Mouse (Mus musculus): ENCODE data around the gene Krt76. TPM values are rescaled to one million over a fixed set of nuclear protein-coding genes. Genes with fewer than 3 reads are reported as not detected.
A peak's percentile ranks its signal among the peaks of the same experiment; 100 is the strongest.

The Krt76 gene
- total and polyA plus RNA-seq, 3 experiments, result not detected

DNA sequence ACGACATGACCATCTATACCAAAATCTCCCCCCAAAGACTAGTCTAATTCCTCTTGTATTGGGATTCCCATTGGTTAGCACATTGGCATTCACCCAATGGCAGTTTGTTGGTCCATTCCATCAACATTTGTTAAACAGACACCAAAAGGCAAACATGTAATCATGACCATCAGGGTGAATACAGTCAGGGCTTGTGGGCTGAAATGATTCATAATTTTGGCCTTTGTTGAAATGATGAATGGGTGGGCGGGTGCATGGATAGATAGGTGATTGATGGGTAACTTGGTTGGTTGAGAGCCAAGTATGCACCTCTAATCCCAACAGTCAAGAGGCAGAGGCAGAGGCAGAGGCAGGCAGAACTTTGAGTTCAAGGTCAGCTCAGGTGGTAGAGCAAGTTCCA, 23.4 kb upstream of the Krt76 start:
- no peak overlapping the region for H3K4me2 ChIP-seq (ENCODE audit: insufficient read depth, low read depth, poor library complexity, severe bottlenecking)

DNA sequence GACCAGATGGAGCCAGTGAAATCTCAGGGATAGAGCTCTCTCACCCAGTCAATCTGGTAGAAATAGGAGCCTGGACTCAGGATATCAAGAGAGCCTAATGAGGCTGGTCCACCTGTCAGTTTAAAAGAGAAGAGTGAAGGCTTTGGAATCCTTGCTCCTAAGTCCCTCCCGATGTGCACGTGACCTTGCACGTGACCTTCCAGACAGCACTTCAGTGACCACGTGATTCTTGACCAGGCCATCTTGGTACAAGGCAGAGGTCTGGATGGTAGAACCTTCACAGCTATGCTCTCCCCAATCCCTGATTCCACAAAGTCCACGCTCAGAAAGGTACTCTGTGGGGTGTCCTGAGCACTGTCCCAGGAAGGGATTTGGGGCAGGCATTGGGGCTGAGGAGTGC, 12.1 kb upstream of the Krt76 start:
- in situ Hi-C loops (cut with MboI; ENCODE audit: low pct_ligation_motif_present, low pct_unique_long_range_greater_than_20kb, low sequenced_read_pairs) (no loop called here), dilution Hi-C loops (cut with MboI; ENCODE audit: extremely low pct_ligation_motif_present, extremely low pct_unique_long_range_greater_than_20kb, low sequenced_read_pairs) (no loop called here)
- no peak for DNase-seq (ENCODE audit: extremely low read depth)
- Histone ChIP-seq H3K27ac (ENCODE audit: insufficient read depth, low read depth) (no peak overlapping the region), H3K9me3 (replicated peaks; ENCODE audit: low read length) (no peaks in the 10 kb centered on the region), H3K4me3 (replicated peaks in 1 of 3; ENCODE audit: low read depth in 2 of 3, low read length in 2 of 3, poor library complexity in 1 of 3) (no peak overlapping the region), H3K79me2 (replicated peaks; ENCODE audit: control insufficient read depth, extremely low read depth, insufficient read depth, poor library complexity, severe bottlenecking) (no peaks in the 10 kb centered on the region), H3K36me3 (replicated peaks in 1 of 2; ENCODE audit: control insufficient read depth in 1 of 2, insufficient read depth in 1 of 2, low read length in 1 of 2) (no peaks in the 10 kb centered on the region), H3K27me3 (replicated peaks) (peaks cover 96% of the 10 kb centered on the region), H3K9ac (ENCODE audit: insufficient read depth, low read depth) (no peak overlapping the region), H3K4me2 (ENCODE audit: insufficient read depth, low read depth, poor library complexity, severe bottlenecking) (no peak overlapping the region), H3K4me1 (ENCODE audit: control insufficient read depth in 1 of 2, insufficient read depth in 2 of 2) (no peaks in the 10 kb centered on the region)
- TF ChIP-seq BHLHE40 (IDR thresholded peaks at IDR 0.05; ENCODE audit: low read depth, low read length) (peak; percentile 78), ZNF384 (IDR thresholded peaks at IDR 0.05; ENCODE audit: low read depth, low read length) (no peak), USF1 (IDR thresholded peaks at IDR 0.05; ENCODE audit: low read depth, low read length) (peak; percentile 12; the same call in 1 of the 2 replicates), UBTF (IDR thresholded peaks at IDR 0.05; ENCODE audit: low read depth, low read length) (no peak), ZMIZ1 (IDR thresholded peaks at IDR 0.05; ENCODE audit: low read depth, low read length) (no peak), NRF1 (IDR thresholded peaks at IDR 0.05; ENCODE audit: low read depth, low read length) (no peak), CHD2 (IDR thresholded peaks at IDR 0.05; ENCODE audit: low read length) (no peak), TCF12 (IDR thresholded peaks at IDR 0.05; ENCODE audit: low read depth, low read length) (no peak), MEF2A (IDR thresholded peaks at IDR 0.05; ENCODE audit: borderline replicate concordance, low read depth, low read length) (no peak), MAX (IDR thresholded peaks at IDR 0.05; ENCODE audit: low read length) (peak; percentile 51; the same call in 1 of the 2 replicates)

More for the DNA sequence above, 23.4 kb upstream of the Krt76 start:
- no peaks in the 10 kb centered on the region for H3K9me3 ChIP-seq (replicated peaks; ENCODE audit: low read length)
- H3K27ac ChIP-seq (ENCODE audit: insufficient read depth, low read depth), result no peak overlapping the region
- H3K36me3 ChIP-seq (replicated peaks in 1 of 2; ENCODE audit: control insufficient read depth in 1 of 2, insufficient read depth in 1 of 2, low read length in 1 of 2), result no peaks in the 10 kb centered on the region
- dilution Hi-C loops (cut with MboI; ENCODE audit: extremely low pct_ligation_motif_present, extremely low pct_unique_long_range_greater_than_20kb, low sequenced_read_pairs) (no loop called here), in situ Hi-C loops (cut with MboI; ENCODE audit: low pct_ligation_motif_present, low pct_unique_long_range_greater_than_20kb, low sequenced_read_pairs) (no loop called here)
- no peak for TF ChIP-seq MAX (IDR thresholded peaks at IDR 0.05; ENCODE audit: low read length)
- TF ChIP-seq UBTF (IDR thresholded peaks at IDR 0.05; ENCODE audit: low read depth, low read length), result no peak
- no peak for TF ChIP-seq MEF2A (IDR thresholded peaks at IDR 0.05; ENCODE audit: borderline replicate concordance, low read depth, low read length)
- TF ChIP-seq RCOR1 (conservative IDR thresholded peaks at IDR 0.05; ENCODE audit: low read depth, low read length), result no peak
- no peak for TF ChIP-seq EP300 (IDR thresholded peaks at IDR 0.05; ENCODE audit: low read length)
- no peak for TF ChIP-seq ZC3H11A (IDR thresholded peaks at IDR 0.05; ENCODE audit: low read depth, low read length)
- TF ChIP-seq HCFC1 (IDR thresholded peaks at IDR 0.05; ENCODE audit: low read depth, low read length), result no peak
- no peak for TF ChIP-seq SMC3 (IDR thresholded peaks at IDR 0.05; ENCODE audit: low read depth, low read length)
- TF ChIP-seq MXI1 (IDR thresholded peaks at IDR 0.05; ENCODE audit: low read depth, low read length), result no peak
- no peak for TF ChIP-seq CTCF (conservative IDR thresholded peaks at IDR 0.05 in 1 of 2, IDR thresholded peaks at IDR 0.05 in 1 of 2; ENCODE audit: low read depth in 2 of 2, low read length in 2 of 2)
- no peak for TF ChIP-seq USF1 (IDR thresholded peaks at IDR 0.05; ENCODE audit: low read depth, low read length)
- no peak for TF ChIP-seq POLR2A (IDR thresholded peaks at IDR 0.05; ENCODE audit: low read depth, low read length)
- TF ChIP-seq NELFE (IDR thresholded peaks at IDR 0.05; ENCODE audit: low read depth, low read length), result no peak
- TF ChIP-seq ZKSCAN1 (IDR thresholded peaks at IDR 0.05; ENCODE audit: borderline replicate concordance, low read depth, low read length), result no peak
- no peak for TF ChIP-seq ZMIZ1 (IDR thresholded peaks at IDR 0.05; ENCODE audit: low read depth, low read length)
- no peak for TF ChIP-seq CHD1 (IDR thresholded peaks at IDR 0.05; ENCODE audit: low read depth, low read length)
- H3K4me1 ChIP-seq (ENCODE audit: control insufficient read depth in 1 of 2, insufficient read depth in 2 of 2), result no peaks in the 10 kb centered on the region
- H3K79me2 ChIP-seq (replicated peaks; ENCODE audit: control insufficient read depth, extremely low read depth, insufficient read depth, poor library complexity, severe bottlenecking), result no peaks in the 10 kb centered on the region
- DNase-seq (ENCODE audit: extremely low read depth), result no peak
- H3K9ac ChIP-seq (ENCODE audit: insufficient read depth, low read depth), result no peak overlapping the region
- peaks cover 77% of the 10 kb centered on the region for H3K27me3 ChIP-seq (replicated peaks)
- no peak overlapping the region for H3K4me3 ChIP-seq (replicated peaks in 1 of 3; ENCODE audit: low read depth in 2 of 3, low read length in 2 of 3, poor library complexity in 1 of 3)
